Mouse (Mus musculus): Measurements from ENCODE around the gene Pdzd2. TPM values are rescaled to one million over a fixed set of nuclear protein-coding genes. Genes with fewer than 3 reads are reported as not detected.
A peak's percentile ranks its signal among the peaks of the same experiment; 100 is the strongest.
"Not testable (repeated sequence)": the region's sequence is repeated elsewhere in the genome, so short reads cannot be mapped to it uniquely, and the experiment has no call there.

Gene Pdzd2
- polyA plus RNA-seq, 1 experiment from 2014 or later: 1.0 TPM

- Histone ChIP-seq H3K4me2 (ENCODE audit: low read depth, low read length) (no peak overlapping the region), H3K4me1 (ENCODE audit: control insufficient read depth, low read depth, low read length) (peaks cover 20% of the 10 kb centered on the region), H3K9me3 (replicated peaks; ENCODE audit: control insufficient read depth, low read length) (no peaks in the 10 kb centered on the region), H3K27ac (ENCODE audit: low read length) (no peak overlapping the region), H3K4me3 (ENCODE audit: low read depth, low read length) (no peak overlapping the region), H3K27me3 (ENCODE audit: control insufficient read depth, insufficient read depth, low read depth, low read length) (no peaks in the 10 kb centered on the region), H3K36me3 (ENCODE audit: control insufficient read depth, insufficient read depth) (no peaks in the 10 kb centered on the region), H3K9ac (ENCODE audit: low read depth, low read length) (no peak overlapping the region)
- ATAC-seq (ENCODE audit: low read depth): no peak
- WGBS (ENCODE audit: insufficient replicate concordance): 60% methylated on average over 14 of the region's 14 CpGs
Observed at GRCm38 (mm10) chr15:12373496-12373895, 366.2 kb downstream of the Pdzd2 start.

- 2% methylated on average over 8 of the region's 8 CpGs for WGBS (ENCODE audit: insufficient replicate concordance)
- H3K4me3 ChIP-seq (ENCODE audit: low read depth, low read length): no peak overlapping the region
- no peak overlapping the region for H3K4me2 ChIP-seq (ENCODE audit: low read depth, low read length)
- H3K36me3 ChIP-seq (ENCODE audit: control insufficient read depth, insufficient read depth): no peaks in the 10 kb centered on the region
- peaks cover 34% of the 10 kb centered on the region for H3K4me1 ChIP-seq (ENCODE audit: control insufficient read depth, low read depth, low read length)
- H3K27ac ChIP-seq (ENCODE audit: low read length): no peak overlapping the region
- H3K9me3 ChIP-seq (replicated peaks; ENCODE audit: control insufficient read depth, low read length): no peaks in the 10 kb centered on the region
- H3K27me3 ChIP-seq (ENCODE audit: control insufficient read depth, insufficient read depth, low read depth, low read length): no peaks in the 10 kb centered on the region
- no peak for ATAC-seq (ENCODE audit: low read depth)
- H3K9ac ChIP-seq (ENCODE audit: low read depth, low read length): no peak overlapping the region
Observed at GRCm38 (mm10) chr15:12371183-12371582, 368.5 kb downstream of the Pdzd2 start.

GRCm38 (mm10) chr15:12370096-12370495, 369.6 kb downstream of the Pdzd2 start:
- Histone ChIP-seq H3K9me3 (replicated peaks; ENCODE audit: control insufficient read depth, low read length) (no peaks in the 10 kb centered on the region), H3K4me2 (ENCODE audit: low read depth, low read length) (no peak overlapping the region), H3K36me3 (ENCODE audit: control insufficient read depth, insufficient read depth) (no peaks in the 10 kb centered on the region), H3K27ac (ENCODE audit: low read length) (no peak overlapping the region), H3K9ac (ENCODE audit: low read depth, low read length) (no peak overlapping the region), H3K4me1 (ENCODE audit: control insufficient read depth, low read depth, low read length) (peaks cover 31% of the 10 kb centered on the region), H3K27me3 (ENCODE audit: control insufficient read depth, insufficient read depth, low read depth, low read length) (no peaks in the 10 kb centered on the region), H3K4me3 (ENCODE audit: low read depth, low read length) (no peak overlapping the region)
- no peak for ATAC-seq (ENCODE audit: low read depth)
- 87% methylated on average over 3 of the region's 3 CpGs for WGBS (ENCODE audit: insufficient replicate concordance)

GRCm38 (mm10) chr15:12368850-12369249, 370.9 kb downstream of the Pdzd2 start:
- Histone ChIP-seq H3K4me1 (ENCODE audit: control insufficient read depth, low read depth, low read length) (peaks cover 29% of the 10 kb centered on the region), H3K9ac (ENCODE audit: low read depth, low read length) (no peak overlapping the region), H3K9me3 (replicated peaks; ENCODE audit: control insufficient read depth, low read length) (no peaks in the 10 kb centered on the region), H3K4me3 (ENCODE audit: low read depth, low read length) (no peak overlapping the region), H3K27ac (ENCODE audit: low read length) (no peak overlapping the region), H3K36me3 (ENCODE audit: control insufficient read depth, insufficient read depth) (no peaks in the 10 kb centered on the region), H3K27me3 (ENCODE audit: control insufficient read depth, insufficient read depth, low read depth, low read length) (no peaks in the 10 kb centered on the region), H3K4me2 (ENCODE audit: low read depth, low read length) (no peak overlapping the region)
- ATAC-seq (ENCODE audit: low read depth): no peak
- 61% methylated on average over 4 of the region's 4 CpGs for WGBS (ENCODE audit: insufficient replicate concordance)

GRCm38 (mm10) chr15:12368357-12368756, 371.4 kb downstream of the Pdzd2 start:
- H3K27ac ChIP-seq (ENCODE audit: low read length): peak overlapping the region; percentile 78
- 69% methylated on average over 11 of the region's 11 CpGs for WGBS (ENCODE audit: insufficient replicate concordance)
- H3K4me1 ChIP-seq (ENCODE audit: control insufficient read depth, low read depth, low read length): peaks cover 29% of the 10 kb centered on the region
- H3K9me3 ChIP-seq (replicated peaks; ENCODE audit: control insufficient read depth, low read length): no peaks in the 10 kb centered on the region
- no peak overlapping the region for H3K4me3 ChIP-seq (ENCODE audit: low read depth, low read length)
- H3K9ac ChIP-seq (ENCODE audit: low read depth, low read length): 0 out of 2 replicates have a peak overlapping the region, but pooled peaks have one; percentile 4
- no peak for ATAC-seq (ENCODE audit: low read depth)
- no peaks in the 10 kb centered on the region for H3K27me3 ChIP-seq (ENCODE audit: control insufficient read depth, insufficient read depth, low read depth, low read length)
- peak overlapping the region; percentile 56; the same call in 1 of the 2 replicates for H3K4me2 ChIP-seq (ENCODE audit: low read depth, low read length)
- H3K36me3 ChIP-seq (ENCODE audit: control insufficient read depth, insufficient read depth): no peaks in the 10 kb centered on the region

GRCm38 (mm10) chr15:12367306-12368080, 372.2 kb downstream of the Pdzd2 start:
- no peaks in the 10 kb centered on the region for H3K9me3 ChIP-seq (replicated peaks; ENCODE audit: control insufficient read depth, low read length)
- peak overlapping the region; percentile 36 for H3K9ac ChIP-seq (ENCODE audit: low read depth, low read length)
- H3K4me3 ChIP-seq (ENCODE audit: low read depth, low read length): peak overlapping the region; percentile 29
- peak overlapping the region; percentile 78 for H3K27ac ChIP-seq (ENCODE audit: low read length)
- peak overlapping the region; percentile 56 for H3K4me2 ChIP-seq (ENCODE audit: low read depth, low read length)
- H3K27me3 ChIP-seq (ENCODE audit: control insufficient read depth, insufficient read depth, low read depth, low read length): no peaks in the 10 kb centered on the region
- WGBS (ENCODE audit: insufficient replicate concordance): 14% methylated on average over 13 of the region's 13 CpGs
- ATAC-seq (ENCODE audit: low read depth): peak; percentile 91
- peaks cover 29% of the 10 kb centered on the region for H3K4me1 ChIP-seq (ENCODE audit: control insufficient read depth, low read depth, low read length)
- H3K36me3 ChIP-seq (ENCODE audit: control insufficient read depth, insufficient read depth): no peaks in the 10 kb centered on the region

- H3K27me3 ChIP-seq (ENCODE audit: control insufficient read depth, insufficient read depth, low read depth, low read length); H3K36me3 ChIP-seq (ENCODE audit: control insufficient read depth, insufficient read depth); ATAC-seq (ENCODE audit: low read depth); H3K9me3 ChIP-seq (replicated peaks; ENCODE audit: control insufficient read depth, low read length): not testable (repeated sequence)
- peak overlapping the region; percentile 29; the same call in 1 of the 2 replicates for H3K4me3 ChIP-seq (ENCODE audit: low read depth, low read length)
- H3K9ac ChIP-seq (ENCODE audit: low read depth, low read length): peak overlapping the region; percentile 36
- peaks cover 29% of the 10 kb centered on the region for H3K4me1 ChIP-seq (ENCODE audit: control insufficient read depth, low read depth, low read length)
- H3K27ac ChIP-seq (ENCODE audit: low read length): peak overlapping the region; percentile 78
- peak overlapping the region; percentile 56 for H3K4me2 ChIP-seq (ENCODE audit: low read depth, low read length)
- WGBS (ENCODE audit: insufficient replicate concordance): 48% methylated on average over 11 of the region's 11 CpGs
Observed at GRCm38 (mm10) chr15:12366580-12367305, 373.0 kb downstream of the Pdzd2 start.

GRCm38 (mm10) chr15:12366072-12366469, 373.7 kb downstream of the Pdzd2 start:
- Histone ChIP-seq H3K4me3 (ENCODE audit: low read depth, low read length) (no peak overlapping the region), H3K9me3 (replicated peaks; ENCODE audit: control insufficient read depth, low read length) (no peaks in the 10 kb centered on the region), H3K27ac (ENCODE audit: low read length) (no peak overlapping the region), H3K27me3 (ENCODE audit: control insufficient read depth, insufficient read depth, low read depth, low read length) (no peaks in the 10 kb centered on the region), H3K4me2 (ENCODE audit: low read depth, low read length) (no peak overlapping the region), H3K4me1 (ENCODE audit: control insufficient read depth, low read depth, low read length) (peaks cover 27% of the 10 kb centered on the region), H3K9ac (ENCODE audit: low read depth, low read length) (no peak overlapping the region), H3K36me3 (ENCODE audit: control insufficient read depth, insufficient read depth) (no peaks in the 10 kb centered on the region)
- WGBS (ENCODE audit: insufficient replicate concordance): 43% methylated on average over 3 of the region's 3 CpGs
- ATAC-seq (ENCODE audit: low read depth): no peak
